Mouse (Mus musculus) limb, embryonic 12.5 days (tissue): ENCODE measurements around the gene Disc1. TPM values are rescaled to one million over a fixed set of nuclear protein-coding genes. Genes with fewer than 3 reads are reported as not detected.
A peak's percentile ranks its signal among the peaks of the same experiment; 100 is the strongest.

ENCODE experiments used
- ATAC-seq: fragments of 200-750 bp; cut with Nextera tagmentation; 2 replicates; pipeline ENCODE4 v1.8.0; 2017; ENCODE audit warnings: low read depth, moderate TSS enrichment; ENCODE audit not compliant: insufficient number of reproducible peaks, insufficient read depth, low FRiP score, low TSS enrichment
- H3K27ac ChIP-seq: fragments of 300-500 bp; sonication (generic); 2 replicates; pipeline ENCODE4 v1.5.1; 2016; ENCODE audit warnings: mild to moderate bottlenecking, moderate library complexity
- H3K27me3 ChIP-seq: fragments of 300-500 bp; sonication (generic); 2 replicates; pipeline ENCODE4 v1.6.1; 2016; ENCODE audit warnings: mild to moderate bottlenecking, moderate library complexity
- H3K36me3 ChIP-seq: fragments of 300-500 bp; sonication (generic); 2 replicates; pipeline ENCODE4 v1.6.1; 2016; ENCODE audit warnings: mild to moderate bottlenecking, moderate library complexity
- H3K4me1 ChIP-seq: fragments of 300-500 bp; sonication (generic); replicated peaks from 2 replicates; pipeline ENCODE4 v1.6.1; 2016
- H3K4me2 ChIP-seq: fragments of 300-500 bp; sonication (generic); 2 replicates; pipeline ENCODE4 v1.6.1; 2016; ENCODE audit warnings: mild to moderate bottlenecking, moderate library complexity
- H3K4me3 ChIP-seq: fragments of 300-500 bp; sonication (generic); replicated peaks from 2 replicates; pipeline ENCODE4 v1.5.1; 2016; ENCODE audit warnings: mild to moderate bottlenecking
- H3K9ac ChIP-seq: fragments of 300-500 bp; sonication (generic); replicated peaks from 2 replicates; pipeline ENCODE4 v1.6.1; 2016; ENCODE audit warnings: mild to moderate bottlenecking, moderate library complexity
- H3K9me3 ChIP-seq: fragments of 300-500 bp; sonication (generic); 2 replicates; pipeline ENCODE4 v1.6.1; 2016; ENCODE audit warnings: mild to moderate bottlenecking, moderate library complexity
- WGBS: fragments of 180-500 bp; shearing (Covaris S2); methylation state at CpG from one replicate; pipeline ENCODE4 v1.1.7; 2016; 5-methylcytosine and 5-hydroxymethylcytosine counted together
- polyA plus RNA-seq: library from polyadenylated mRNA; unstranded; fragments of >200 nt; fragmentation: Nextera tagmentation; extraction: Ambion mirVana; gene quantifications from 2 replicates; pipeline ENCODE4 v1.2.1, GENCODE M21; 2016

The Disc1 gene
- polyA plus RNA-seq, 1 experiment from 2014 or later, result 2.0 TPM

DNA sequence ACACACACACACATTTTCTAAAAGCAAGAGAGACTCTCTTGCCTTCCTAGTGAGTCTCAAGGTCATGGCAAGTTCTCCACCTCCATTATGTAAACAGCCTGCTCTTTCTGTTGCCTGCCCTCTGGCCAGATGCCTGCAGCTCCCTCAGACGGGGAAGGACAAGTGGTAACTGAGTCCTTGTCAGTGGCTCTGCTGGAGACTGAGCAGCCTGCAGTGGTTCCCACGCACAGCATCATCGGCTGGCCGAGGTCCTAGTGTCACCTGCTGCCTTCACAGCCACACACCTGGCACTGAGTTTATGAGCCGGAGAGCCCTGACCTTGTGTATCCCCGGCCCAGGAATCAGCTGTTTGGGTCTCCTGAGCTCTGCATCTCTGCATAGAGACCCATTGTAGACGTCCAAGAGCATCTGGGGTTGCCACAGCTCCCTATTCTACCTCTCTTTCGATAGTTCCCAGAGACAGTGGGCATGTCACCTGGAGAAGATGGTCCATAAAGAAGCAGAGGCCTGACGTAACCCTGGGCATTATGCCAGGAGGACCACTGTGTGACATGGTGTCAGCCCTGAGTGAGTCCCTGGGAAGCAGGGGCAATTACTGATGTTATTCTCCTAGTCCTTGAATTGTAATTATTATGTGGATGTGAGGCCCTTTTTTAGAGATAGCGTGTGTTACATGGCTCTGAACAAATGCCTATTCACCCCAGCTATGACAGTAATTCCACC, 169.2 kb downstream of the Disc1 start:
- H3K27ac ChIP-seq, result peak overlapping the region; percentile 70; the same call in 1 of the 2 replicates
- H3K9me3 ChIP-seq, result no peaks in the 10 kb centered on the region
- 0 out of 2 replicates have a peak, but pooled peaks cover 2% of the 10 kb centered on the region for H3K27me3 ChIP-seq
- no peaks in the 10 kb centered on the region for H3K36me3 ChIP-seq
- H3K4me2 ChIP-seq, result no peak overlapping the region
- 61% methylated on average over 10 of the region's 10 CpGs for WGBS
- no peak overlapping the region for H3K4me3 ChIP-seq
- 0 out of 2 replicates have a peak overlapping the region, but pooled peaks have one; percentile 28 for H3K9ac ChIP-seq
- H3K4me1 ChIP-seq, result peaks cover 73% of the 10 kb centered on the region
- no peak for ATAC-seq

DNA sequence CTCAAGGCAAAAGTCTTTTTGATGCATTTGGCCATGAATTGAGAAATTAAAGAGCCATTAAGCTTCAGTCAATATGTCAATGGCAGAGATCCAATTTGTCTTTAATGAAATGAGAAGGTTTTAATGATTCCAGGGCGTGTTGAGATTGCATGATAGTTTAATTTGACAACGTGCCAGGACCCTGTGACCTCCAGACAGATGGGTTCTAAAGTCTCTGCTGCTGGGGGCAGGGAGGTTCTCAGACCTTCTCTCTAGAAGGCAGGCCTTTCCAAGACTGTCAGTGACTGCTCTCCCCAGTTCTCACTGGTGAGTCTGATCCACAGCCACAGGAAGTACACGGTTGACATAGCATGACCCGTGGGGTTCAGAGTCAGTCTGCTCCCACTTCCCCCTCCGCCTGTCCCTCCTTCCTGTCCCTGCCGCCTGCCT, 170.3 kb downstream of the Disc1 start:
- Histone ChIP-seq H3K9ac (no peak overlapping the region), H3K36me3 (no peaks in the 10 kb centered on the region), H3K27me3 (0 out of 2 replicates have a peak, but pooled peaks cover 2% of the 10 kb centered on the region), H3K9me3 (no peaks in the 10 kb centered on the region), H3K4me1 (peaks cover 65% of the 10 kb centered on the region), H3K27ac (no peak overlapping the region), H3K4me3 (no peak overlapping the region), H3K4me2 (no peak overlapping the region)
- ATAC-seq, result no peak
- 63% methylated on average over 6 of the region's 6 CpGs for WGBS

DNA sequence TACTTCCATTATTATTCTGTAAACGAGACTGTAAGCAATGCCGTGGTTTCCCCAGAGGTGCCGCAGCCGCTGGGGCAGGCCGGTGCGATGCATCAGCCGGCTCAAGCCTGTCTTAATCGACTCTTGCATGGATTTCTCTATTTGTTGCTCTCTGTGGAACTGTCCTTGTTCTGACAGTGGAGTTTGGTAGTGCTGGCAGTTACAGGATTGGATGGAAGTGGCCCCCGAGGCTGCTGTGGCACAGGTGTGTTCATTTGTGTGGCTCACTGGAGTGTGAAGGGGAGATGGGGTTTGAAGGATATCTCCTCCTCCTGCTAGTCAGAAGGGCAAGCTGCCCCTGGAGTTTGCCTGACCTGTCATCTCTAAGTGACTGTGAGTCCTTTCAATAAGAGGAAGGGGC, 171.3 kb downstream of the Disc1 start:
- Histone ChIP-seq H3K36me3 (no peaks in the 10 kb centered on the region), H3K27me3 (0 out of 2 replicates have a peak, but pooled peaks cover 2% of the 10 kb centered on the region), H3K9me3 (no peaks in the 10 kb centered on the region), H3K4me1 (peaks cover 58% of the 10 kb centered on the region), H3K9ac (no peak overlapping the region), H3K4me3 (no peak overlapping the region), H3K4me2 (no peak overlapping the region), H3K27ac (no peak overlapping the region)
- ATAC-seq, result no peak
- 79% methylated on average over 9 of the region's 9 CpGs for WGBS

DNA sequence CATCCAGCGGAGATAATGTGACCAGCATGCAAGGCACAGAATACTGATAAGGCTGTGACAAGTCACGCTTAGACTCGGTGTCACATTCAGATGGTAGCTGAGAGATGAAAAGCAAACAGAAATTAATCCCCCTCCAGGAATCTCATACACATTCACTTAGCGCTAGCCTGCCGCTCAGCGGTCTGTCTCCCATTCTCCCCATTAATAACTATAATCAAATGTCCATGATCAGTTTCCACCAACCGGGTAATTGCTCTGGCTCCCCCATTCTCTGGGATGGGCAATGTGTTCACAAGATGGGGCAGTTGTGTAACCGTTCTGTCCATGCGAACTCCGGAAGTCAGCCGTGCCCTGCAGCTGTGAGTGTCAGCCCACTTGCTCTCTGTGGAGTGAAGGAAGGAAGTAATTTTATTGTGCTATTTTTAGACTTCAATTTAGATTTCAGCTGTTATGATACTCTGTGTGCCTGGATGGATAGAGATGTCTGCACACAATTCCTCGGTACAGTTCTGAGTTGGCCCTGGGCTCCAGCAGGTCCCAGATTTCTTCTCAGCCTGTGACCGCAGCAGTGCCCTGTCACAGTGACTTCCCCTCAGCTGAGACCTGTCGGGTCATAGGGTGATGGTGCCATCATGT, 173.1 kb downstream of the Disc1 start:
- Histone ChIP-seq H3K27ac (no peak overlapping the region), H3K27me3 (0 out of 2 replicates have a peak, but pooled peaks cover 2% of the 10 kb centered on the region), H3K4me2 (no peak overlapping the region), H3K4me3 (no peak overlapping the region), H3K9ac (no peak overlapping the region), H3K9me3 (no peaks in the 10 kb centered on the region), H3K36me3 (no peaks in the 10 kb centered on the region), H3K4me1 (peaks cover 51% of the 10 kb centered on the region)
- WGBS, result 65% methylated on average over 14 of the region's 14 CpGs
- no peak for ATAC-seq

DNA sequence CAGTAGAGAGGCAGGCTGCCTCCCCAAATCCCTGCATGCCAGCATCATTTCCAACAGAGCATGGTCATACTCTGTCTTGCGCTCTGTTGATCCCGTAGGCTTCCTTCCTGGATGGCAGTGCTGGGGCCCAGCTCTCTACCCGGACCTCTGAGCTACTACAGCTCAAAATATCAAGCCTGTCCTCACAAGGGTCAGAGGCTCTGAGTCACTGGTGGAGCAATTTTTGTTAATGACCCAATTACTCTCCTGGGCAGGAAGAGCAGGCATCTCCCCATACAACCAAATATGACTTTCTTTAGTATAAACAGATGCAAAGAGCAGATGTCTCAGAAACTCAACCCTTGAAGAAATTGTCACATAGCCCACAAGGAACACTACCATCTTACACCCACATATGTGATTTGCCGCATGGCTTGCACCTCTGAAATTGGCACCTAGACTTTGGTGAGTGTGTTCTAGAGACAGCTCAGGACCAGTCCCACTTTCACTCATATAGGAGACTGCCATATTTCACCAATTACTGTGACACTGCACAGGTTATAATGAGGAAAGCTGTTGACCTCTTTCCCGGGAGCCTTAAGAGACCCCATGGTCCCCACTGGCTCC, 176.6 kb downstream of the Disc1 start:
- WGBS, result 79% methylated on average over 5 of the region's 5 CpGs
- no peak for ATAC-seq

DNA sequence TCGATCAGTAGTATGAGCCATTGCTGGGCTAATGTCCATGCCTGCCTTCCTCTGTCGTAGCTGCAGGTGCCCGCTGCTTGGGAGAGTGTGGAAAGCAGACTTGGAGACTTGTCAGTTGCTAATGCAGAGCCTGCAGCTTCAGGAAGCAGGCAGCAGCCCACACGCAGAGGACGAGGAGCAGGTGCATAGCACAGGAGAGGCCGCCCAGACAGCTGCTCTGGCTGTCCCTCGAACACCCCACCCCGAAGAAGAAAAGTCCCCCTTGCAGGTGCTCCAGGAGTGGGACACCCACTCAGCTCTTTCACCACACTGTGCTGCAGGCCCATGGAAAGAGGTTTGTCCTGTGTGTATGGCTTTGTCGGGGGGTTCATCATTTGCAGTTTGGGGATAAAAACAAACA, 178.7 kb downstream of the Disc1 start:
- H3K27me3 ChIP-seq, result no peaks in the 10 kb centered on the region
- H3K36me3 ChIP-seq, result no peaks in the 10 kb centered on the region
- 64% methylated on average over 9 of the region's 9 CpGs for WGBS
- H3K9me3 ChIP-seq, result no peaks in the 10 kb centered on the region
- ATAC-seq, result no peak
- no peak overlapping the region for H3K27ac ChIP-seq
- no peak overlapping the region for H3K9ac ChIP-seq
- H3K4me2 ChIP-seq, result no peak overlapping the region
- H3K4me3 ChIP-seq, result no peak overlapping the region
- peaks cover 25% of the 10 kb centered on the region for H3K4me1 ChIP-seq

More for the DNA sequence above, 176.6 kb downstream of the Disc1 start:
- Histone ChIP-seq H3K27ac (no peak overlapping the region), H3K36me3 (no peaks in the 10 kb centered on the region), H3K4me2 (no peak overlapping the region), H3K9me3 (no peaks in the 10 kb centered on the region), H3K27me3 (no peaks in the 10 kb centered on the region), H3K4me3 (no peak overlapping the region), H3K4me1 (peaks cover 18% of the 10 kb centered on the region), H3K9ac (no peak overlapping the region)

DNA sequence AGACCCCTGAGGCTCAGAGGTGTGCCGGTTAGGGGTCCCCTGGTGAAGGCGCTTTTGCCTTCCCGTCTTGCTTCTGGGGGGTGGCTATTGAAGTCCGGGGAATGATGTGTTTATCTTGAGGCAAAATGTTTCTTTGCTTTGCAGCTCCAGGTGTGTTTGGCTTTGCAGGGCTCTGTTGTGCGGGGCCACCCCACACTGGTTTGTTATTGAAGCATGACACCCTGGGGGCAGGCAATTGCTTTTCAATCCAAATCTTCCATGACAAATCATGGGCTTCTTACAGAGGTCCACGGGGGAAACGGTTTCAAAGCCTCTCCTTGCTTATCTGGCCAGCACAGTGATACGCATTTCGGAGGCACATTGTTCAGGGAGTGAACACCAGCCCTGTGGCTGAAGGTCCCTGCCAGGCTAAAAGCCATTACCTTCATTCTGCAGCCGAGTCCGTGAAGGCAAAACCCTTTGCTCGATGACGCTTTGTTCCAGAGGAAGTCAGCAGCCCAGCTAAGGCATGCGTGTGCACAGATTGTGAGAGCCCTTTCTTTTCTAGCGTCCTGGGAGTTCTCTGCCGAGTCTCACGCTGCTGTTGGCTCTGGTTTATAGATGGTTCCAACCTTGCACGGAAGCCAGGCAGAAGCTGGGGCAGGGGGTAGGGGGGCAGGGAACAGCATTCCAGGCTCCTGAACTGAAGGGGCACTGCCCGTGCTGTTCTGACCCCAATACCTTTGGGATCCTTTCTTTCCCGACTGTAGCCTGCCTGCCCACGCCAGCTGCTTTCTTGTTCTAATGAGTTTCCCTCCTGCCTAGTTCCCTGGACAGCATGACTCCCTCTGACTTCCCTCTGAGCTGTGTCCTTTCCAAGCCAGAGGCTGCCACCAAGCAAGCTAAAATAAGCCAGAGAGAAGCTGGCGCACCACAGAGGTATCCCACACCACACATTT, 182.2 kb downstream of the Disc1 start:
- Histone ChIP-seq H3K9ac (peak overlapping the region; percentile 5), H3K9me3 (no peaks in the 10 kb centered on the region), H3K27ac (peak overlapping the region; percentile 88), H3K4me2 (peak overlapping the region; percentile 49), H3K36me3 (no peaks in the 10 kb centered on the region), H3K27me3 (no peaks in the 10 kb centered on the region), H3K4me1 (peaks cover 48% of the 10 kb centered on the region), H3K4me3 (peak overlapping the region; percentile 14)
- WGBS, result 20% methylated on average over 22 of the region's 22 CpGs
- ATAC-seq, result peak; percentile 66; the same call in 1 of the 2 replicates

DNA sequence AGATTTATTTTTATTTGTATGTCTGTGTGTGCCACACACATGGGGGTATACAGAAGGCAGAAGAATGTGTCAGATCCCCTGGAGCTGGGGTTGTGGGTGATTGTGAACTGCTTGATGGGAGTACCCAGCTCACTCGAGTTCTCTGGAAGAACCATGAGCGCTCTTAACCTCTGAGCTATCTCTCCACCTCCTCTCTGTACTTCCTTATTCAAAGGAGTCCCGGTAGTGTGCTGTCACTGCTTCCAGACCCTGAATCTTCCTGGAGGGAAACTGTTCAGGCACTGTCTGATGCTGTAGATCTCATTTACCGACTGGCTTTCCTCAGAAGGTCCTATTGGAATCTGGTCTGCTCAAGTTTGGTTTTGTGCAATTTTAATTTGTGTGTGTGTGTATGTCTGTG, 186.8 kb downstream of the Disc1 start:
- Histone ChIP-seq H3K4me1 (peaks cover 75% of the 10 kb centered on the region), H3K4me2 (no peak overlapping the region), H3K27ac (peak overlapping the region; percentile 23; the same call in 1 of the 2 replicates), H3K27me3 (no peaks in the 10 kb centered on the region), H3K4me3 (no peak overlapping the region), H3K9ac (no peak overlapping the region), H3K36me3 (no peaks in the 10 kb centered on the region), H3K9me3 (no peaks in the 10 kb centered on the region)
- WGBS, result 59% methylated on average over 4 of the region's 4 CpGs
- no peak for ATAC-seq

DNA sequence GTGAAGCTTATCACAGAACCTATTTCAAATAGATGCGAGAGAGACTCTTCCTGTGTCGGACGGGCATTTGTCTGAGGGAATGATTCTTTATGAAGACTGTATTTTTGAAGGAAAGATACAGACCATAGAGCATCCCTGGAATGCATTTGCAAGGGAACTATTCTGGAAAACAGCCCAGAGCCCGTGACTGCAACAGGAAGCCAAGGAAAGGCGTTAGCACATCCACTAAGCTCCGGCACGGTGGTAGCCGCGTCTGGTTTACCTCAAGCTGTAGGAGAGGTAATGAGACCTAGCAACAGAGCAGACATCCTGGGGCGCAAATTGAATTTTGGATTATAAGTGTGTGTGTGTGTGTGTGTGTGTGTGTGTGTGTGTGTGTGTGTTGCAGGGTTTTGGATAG, 188.4 kb downstream of the Disc1 start:
- no peaks in the 10 kb centered on the region for H3K9me3 ChIP-seq
- no peaks in the 10 kb centered on the region for H3K36me3 ChIP-seq
- H3K27ac ChIP-seq, result peak overlapping the region; percentile 53
- H3K27me3 ChIP-seq, result no peaks in the 10 kb centered on the region
- H3K9ac ChIP-seq, result no peak overlapping the region
- ATAC-seq, result 0 out of 2 replicates have a peak, but pooled peaks have one; percentile 44
- no peak overlapping the region for H3K4me3 ChIP-seq
- 15% methylated on average over 10 of the region's 10 CpGs for WGBS
- H3K4me2 ChIP-seq, result no peak overlapping the region; the same call in none of the 2 replicates
- H3K4me1 ChIP-seq, result peaks cover 68% of the 10 kb centered on the region

DNA sequence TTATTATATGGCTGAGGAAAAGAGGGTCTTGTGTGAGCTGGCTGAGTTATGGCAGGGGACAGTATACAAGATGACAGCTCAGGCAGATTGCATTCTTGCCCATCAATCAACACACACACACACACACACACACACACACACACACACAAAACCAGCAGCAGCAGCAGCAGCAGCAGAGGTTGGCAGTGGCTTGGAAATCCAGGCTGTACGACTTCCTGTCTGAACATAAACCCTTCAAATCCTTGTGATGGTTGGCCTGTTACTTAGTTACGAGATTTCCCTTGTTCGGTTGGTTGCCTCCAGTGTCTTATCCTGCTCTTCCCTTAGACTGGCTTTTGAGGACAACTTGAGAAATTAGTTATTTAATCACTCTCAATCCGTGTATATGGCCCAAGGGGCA, 188.9 kb downstream of the Disc1 start:
- 16% methylated on average over 4 of the region's 4 CpGs for WGBS
- H3K9ac ChIP-seq, result no peak overlapping the region
- no peak overlapping the region for H3K4me3 ChIP-seq
- ATAC-seq, result no peak
- H3K4me2 ChIP-seq, result no peak overlapping the region; the same call in 1 of the 2 replicates
- no peaks in the 10 kb centered on the region for H3K27me3 ChIP-seq
- H3K27ac ChIP-seq, result peak overlapping the region; percentile 53
- H3K4me1 ChIP-seq, result peaks cover 69% of the 10 kb centered on the region
- no peaks in the 10 kb centered on the region for H3K36me3 ChIP-seq
- no peaks in the 10 kb centered on the region for H3K9me3 ChIP-seq
